Comparison of ENCODE assay signal across 8 mouse cellular contexts in genomic region chr1:64617715-64617984, GRCm38 (mm10). TPM values are rescaled to one million over a fixed set of nuclear protein-coding genes. Genes with fewer than 3 reads are reported as not detected.
A peak's percentile ranks its signal among the peaks of the same experiment; 100 is the strongest.
DNase-seq lines count a peak whose midpoint lies in the region; ATAC-seq lines count a peak whose summit lies in the region.

No protein-coding gene starts in this region.

- peak overlapping the region; percentile 96 for H3K9ac ChIP-seq in hindbrain, embryonic 13.5 days

- WGBS in hindbrain, embryonic 13.5 days = under 1% methylated on average over 15 of the region's 15 CpGs

- H3K4me3 ChIP-seq in hindbrain, embryonic 13.5 days = peak overlapping the region; percentile 72

- H3K9me3 ChIP-seq in hindbrain, embryonic 13.5 days = no peaks in the 10 kb centered on the region

- peak overlapping the region; percentile 65 for H3K4me2 ChIP-seq in hindbrain, embryonic 13.5 days

- H3K36me3 ChIP-seq in hindbrain, embryonic 13.5 days = 0 out of 2 replicates have a peak, but pooled peaks cover 4% of the 10 kb centered on the region

- ATAC-seq in hindbrain, embryonic 13.5 days (ENCODE audit: low FRiP score) = peak; percentile 83

- peak overlapping the region; percentile 97 for H3K27ac ChIP-seq in hindbrain, embryonic 13.5 days

- H3K27me3 ChIP-seq in hindbrain, embryonic 13.5 days = no peaks in the 10 kb centered on the region

- H3K4me1 ChIP-seq in hindbrain, embryonic 13.5 days (replicated peaks) = peaks cover 27% of the 10 kb centered on the region

- DNase-seq in NIH3T3 (ENCODE audit: low read depth) = peak; percentile 94
- peak; percentile 85 for DNase-seq in cerebellum, adult 9-11 months
- DNase-seq in frontal cortex, postnatal 14 days (ENCODE audit: low spot score in 2 of 2) = peak; percentile 71 to 82
- DNase-seq in layer of hippocampus, postnatal 36 days = peak; percentile 83 to 88
- peak; percentile 88 for DNase-seq in lung, postnatal 36 days
- peak; percentile 74 for DNase-seq in retina, postnatal 7 days (ENCODE audit: low read depth, low spot score)
- DNase-seq in urinary bladder, adult 2 months (ENCODE audit: low spot score) = peak; percentile 79

RNA-seq across cellular contexts. Expression of gene Mettl21a, which starts 0.6 kb away (rescaled TPM):
- polyA plus RNA-seq in hindbrain, embryonic 13.5 days (2015; fragmentation: Nextera tagmentation; extraction: Ambion mirVana) = 19.5 and 21.0 TPM in 2 replicates
- 10 to 100 TPM; 11.0 to 12.3 TPM for total RNA-seq in layer of hippocampus, postnatal 36 days (2021)
- 20.3 and 26.7 TPM in 2 replicates for polyA plus RNA-seq in urinary bladder, adult 2 months (2012; rRNA removed)

Comparison
In these comparisons a context has a peak if more than half of its experiments do, and no peak if none do; other contexts are left out.
1. Peak in every context shown above with its lines: DNase-seq, ATAC-seq, H3K4me3 ChIP-seq and H3K27ac ChIP-seq.